Mouse (Mus musculus) embryonic facial prominence, embryonic 14.5 days (tissue): Measurements from ENCODE around the gene Exoc8. TPM values are rescaled to one million over a fixed set of nuclear protein-coding genes. Genes with fewer than 3 reads are reported as not detected.

Source experiments
- ATAC-seq: fragments of 200-750 bp; cut with Nextera tagmentation; 2 replicates; pipeline ENCODE4 v1.8.0; 2017; ENCODE audit warnings: low read depth, moderate number of reproducible peaks, moderate TSS enrichment
- DNase-seq: peaks from one replicate; pipeline ENCODE4 v3.0.0-alpha.2; 2015; ENCODE audit warnings: low spot score
- H3K27ac ChIP-seq: fragments of 300-500 bp; sonication (generic); replicated peaks from 2 replicates; pipeline ENCODE4 v1.5.1; 2014; ENCODE audit warnings: low read depth, mild to moderate bottlenecking, low read length, moderate library complexity
- H3K27me3 ChIP-seq: fragments of 300-500 bp; sonication (generic); replicated peaks from 2 replicates; pipeline ENCODE4 v1.6.1; 2014; ENCODE audit warnings: low read length; ENCODE audit not compliant: control insufficient read depth, insufficient read depth
- H3K36me3 ChIP-seq: fragments of 300-500 bp; sonication (generic); 2 replicates; pipeline ENCODE4 v1.6.1; 2014; ENCODE audit warnings: low read length, mixed read lengths; ENCODE audit not compliant: control insufficient read depth, insufficient read depth
- H3K4me1 ChIP-seq: fragments of 300-500 bp; sonication (generic); 2 replicates; pipeline ENCODE4 v1.6.1; 2014; ENCODE audit warnings: antibody characterized with exemption, low read length; ENCODE audit not compliant: control insufficient read depth, insufficient read depth
- H3K4me2 ChIP-seq: fragments of 300-500 bp; sonication (generic); 2 replicates; pipeline ENCODE4 v1.6.1; 2014; ENCODE audit warnings: low read depth, mild to moderate bottlenecking, low read length, moderate library complexity, mixed read lengths
- H3K4me3 ChIP-seq: fragments of 300-500 bp; sonication (generic); 2 replicates; pipeline ENCODE4 v1.5.1; 2014; ENCODE audit warnings: low read depth, mild to moderate bottlenecking, low read length
- H3K9ac ChIP-seq: fragments of 300-500 bp; sonication (generic); 2 replicates; pipeline ENCODE4 v1.6.1; 2014; ENCODE audit warnings: low read depth, mild to moderate bottlenecking, low read length, moderate library complexity, mixed read lengths
- H3K9me3 ChIP-seq: fragments of 300-500 bp; sonication (generic); 2 replicates; pipeline ENCODE4 v1.6.1; 2016; ENCODE audit warnings: low read length; ENCODE audit not compliant: control insufficient read depth
- WGBS: fragments of 180-500 bp; shearing (Covaris S2); extraction: QIAGEN DNeasy Blood & Tissue Kit; methylation state at CpG from one replicate; pipeline ENCODE4 v1.1.7; 2014; 5-methylcytosine and 5-hydroxymethylcytosine counted together
- polyA plus RNA-seq: library from polyadenylated mRNA; unstranded; fragments of >200 nt; fragmentation: Nextera tagmentation; extraction: Ambion mirVana; gene quantifications from 2 replicates; pipeline ENCODE4 v1.2.1, GENCODE M21; 2014

Gene Exoc8
- polyA plus RNA-seq, 1 experiment from 2014 or later = 5.4 TPM

DNA sequence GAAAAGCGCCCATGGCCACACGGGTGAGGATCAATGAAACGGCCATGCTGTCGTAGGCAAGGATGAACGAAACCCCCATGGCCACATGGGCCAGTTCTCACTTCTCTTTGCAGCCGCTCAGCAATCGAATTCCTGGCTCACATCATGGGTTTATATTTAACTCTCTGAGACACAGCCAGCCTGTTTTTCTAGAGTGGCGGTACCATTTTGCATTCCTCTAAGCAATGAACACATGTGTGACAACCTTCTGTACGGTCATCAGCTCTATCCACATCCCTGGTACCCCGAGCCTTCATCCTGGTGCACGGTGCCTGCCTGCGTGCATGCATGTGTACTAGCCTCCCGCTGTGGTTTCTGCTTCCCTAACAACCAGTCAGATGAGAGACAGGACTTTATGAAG, 32.6 kb upstream of the Exoc8 start:
- H3K27me3 ChIP-seq = no peaks in the 10 kb centered on the region
- WGBS = 88% methylated on average over 13 of the region's 13 CpGs
- 0 out of 2 replicates have a peak, but pooled peaks cover 7% of the 10 kb centered on the region for H3K36me3 ChIP-seq
- no peaks in the 10 kb centered on the region for H3K9me3 ChIP-seq
- no peak overlapping the region for H3K4me2 ChIP-seq
- H3K4me3 ChIP-seq = no peak overlapping the region
- ATAC-seq = no peak
- no peak for DNase-seq
- H3K27ac ChIP-seq = no peak overlapping the region
- no peaks in the 10 kb centered on the region for H3K4me1 ChIP-seq
- no peak overlapping the region for H3K9ac ChIP-seq

DNA sequence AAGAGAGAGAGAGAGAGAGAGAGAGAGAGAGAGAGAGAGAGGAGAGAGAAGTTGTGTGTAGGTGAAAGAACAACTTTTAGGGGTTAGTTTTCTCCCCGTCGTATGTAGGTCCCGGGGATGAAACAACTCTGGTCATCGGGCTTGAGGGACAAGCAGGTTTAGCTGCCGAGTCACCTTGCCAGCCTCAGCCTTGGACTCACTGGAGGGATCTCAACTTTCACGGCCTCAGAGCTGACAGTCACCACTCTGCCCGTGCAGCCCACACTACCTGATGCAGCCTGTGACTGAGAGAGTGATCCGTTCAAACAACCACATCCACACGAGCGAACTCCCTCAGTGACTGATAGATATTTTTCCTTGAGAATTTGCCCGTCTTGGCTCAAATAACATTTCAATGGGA, 31.5 kb upstream of the Exoc8 start:
- no peak for ATAC-seq
- WGBS = 84% methylated on average over 11 of the region's 11 CpGs
- 0 out of 2 replicates have a peak, but pooled peaks cover 7% of the 10 kb centered on the region for H3K36me3 ChIP-seq
- no peaks in the 10 kb centered on the region for H3K9me3 ChIP-seq
- no peaks in the 10 kb centered on the region for H3K27me3 ChIP-seq
- DNase-seq = no peak
- H3K9ac ChIP-seq = no peak overlapping the region
- no peaks in the 10 kb centered on the region for H3K4me1 ChIP-seq
- no peak overlapping the region for H3K4me2 ChIP-seq
- H3K4me3 ChIP-seq = no peak overlapping the region
- H3K27ac ChIP-seq = no peak overlapping the region

GRCm38 (mm10) chr8:124926351-124926771, 28.9 kb upstream of the Exoc8 start:
- H3K4me2 ChIP-seq = no peak overlapping the region
- ATAC-seq (peak; percentile 27; the same call in 1 of the 2 replicates), DNase-seq (peak; percentile 68)
- no peak overlapping the region for H3K9ac ChIP-seq
- no peaks in the 10 kb centered on the region for H3K27me3 ChIP-seq
- H3K36me3 ChIP-seq = 0 out of 2 replicates have a peak, but pooled peaks cover 7% of the 10 kb centered on the region
- no peaks in the 10 kb centered on the region for H3K9me3 ChIP-seq
- no peaks in the 10 kb centered on the region for H3K4me1 ChIP-seq
- H3K27ac ChIP-seq = no peak overlapping the region; the same call in 1 of the 2 replicates
- H3K4me3 ChIP-seq = no peak overlapping the region
- 71% methylated on average over 10 of the region's 10 CpGs for WGBS

DNA sequence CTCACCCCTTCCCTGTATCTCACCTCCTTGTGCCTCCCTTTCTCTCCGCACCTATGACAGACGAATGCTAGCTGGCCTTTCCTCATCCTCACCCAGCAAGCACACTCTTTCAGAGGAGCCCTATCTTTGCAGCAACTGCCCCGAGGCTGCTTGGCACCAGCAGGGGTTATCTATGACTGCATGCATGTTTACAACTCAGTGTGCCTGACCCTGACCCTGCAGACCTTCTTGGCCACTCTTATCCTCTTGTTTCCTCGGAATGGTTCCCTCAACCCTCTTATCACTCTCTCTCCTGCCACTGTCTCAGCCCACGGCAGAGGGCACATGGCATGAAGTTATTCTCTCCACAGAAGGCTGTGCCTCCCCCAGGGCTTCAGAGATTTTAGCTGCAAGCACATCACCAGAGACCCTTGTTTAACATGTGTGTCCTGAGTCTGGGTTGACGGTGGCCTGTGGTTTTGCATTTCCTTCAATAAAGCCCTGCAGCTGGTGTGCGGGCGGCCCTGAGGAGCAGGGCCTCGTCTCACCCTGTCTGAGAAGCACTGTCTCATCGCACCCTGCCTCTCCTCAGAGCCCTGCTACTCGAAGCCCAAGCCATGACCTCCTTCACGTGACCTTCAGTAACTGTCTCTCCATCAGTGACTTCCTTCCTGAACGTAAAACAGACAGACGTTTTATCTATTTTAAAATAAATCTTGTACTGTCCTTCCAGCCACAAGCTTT, 28.2 kb upstream of the Exoc8 start:
- Histone ChIP-seq H3K4me3 (no peak overlapping the region), H3K36me3 (0 out of 2 replicates have a peak, but pooled peaks cover 7% of the 10 kb centered on the region), H3K4me2 (no peak overlapping the region), H3K27me3 (no peaks in the 10 kb centered on the region), H3K4me1 (no peaks in the 10 kb centered on the region), H3K9ac (no peak overlapping the region), H3K9me3 (no peaks in the 10 kb centered on the region), H3K27ac (no peak overlapping the region)
- DNase-seq = no peak
- ATAC-seq = no peak
- WGBS = 76% methylated on average over 14 of the region's 14 CpGs

- Histone ChIP-seq H3K4me2 (no peak overlapping the region), H3K4me1 (no peaks in the 10 kb centered on the region), H3K9me3 (no peaks in the 10 kb centered on the region), H3K4me3 (no peak overlapping the region), H3K36me3 (0 out of 2 replicates have a peak, but pooled peaks cover 7% of the 10 kb centered on the region), H3K9ac (no peak overlapping the region), H3K27me3 (no peaks in the 10 kb centered on the region), H3K27ac (no peak overlapping the region)
- DNase-seq (peak; percentile 12), ATAC-seq (no peak; the same call in 1 of the 2 replicates)
- 86% methylated on average over 15 of the region's 15 CpGs for WGBS
Observed at GRCm38 (mm10) chr8:124923971-124924652, 26.6 kb upstream of the Exoc8 start.

GRCm38 (mm10) chr8:124922490-124923089, 25.1 kb upstream of the Exoc8 start:
- 0 out of 2 replicates have a peak, but pooled peaks cover 2% of the 10 kb centered on the region for H3K36me3 ChIP-seq
- no peaks in the 10 kb centered on the region for H3K27me3 ChIP-seq
- no peak overlapping the region for H3K27ac ChIP-seq
- H3K9ac ChIP-seq = no peak overlapping the region
- ATAC-seq = no peak
- WGBS = 80% methylated on average over 11 of the region's 11 CpGs
- H3K4me2 ChIP-seq = no peak overlapping the region
- H3K4me1 ChIP-seq = no peaks in the 10 kb centered on the region
- no peaks in the 10 kb centered on the region for H3K9me3 ChIP-seq
- no peak for DNase-seq
- no peak overlapping the region for H3K4me3 ChIP-seq

- H3K4me2 ChIP-seq = no peak overlapping the region
- no peaks in the 10 kb centered on the region for H3K36me3 ChIP-seq
- H3K9ac ChIP-seq = no peak overlapping the region
Observed at GRCm38 (mm10) chr8:124921369-124922279, 24.1 kb upstream of the Exoc8 start.

More at GRCm38 (mm10) chr8:124921369-124922279, 24.1 kb upstream of the Exoc8 start:
- no peaks in the 10 kb centered on the region for H3K4me1 ChIP-seq
- no peak for ATAC-seq
- WGBS = 83% methylated on average over 18 of the region's 18 CpGs
- H3K27ac ChIP-seq = no peak overlapping the region; the same call in 1 of the 2 replicates
- H3K27me3 ChIP-seq = no peaks in the 10 kb centered on the region
- no peak for DNase-seq
- no peak overlapping the region for H3K4me3 ChIP-seq
- H3K9me3 ChIP-seq = no peaks in the 10 kb centered on the region
